Mouse (Mus musculus) C2C12 (cell line): ENCODE results near the gene Tas2r113.

ENCODE experiments used
- CEBPB ChIP-seq: IDR thresholded peaks from one replicate; pipeline ENCODE4 v1.6.1; 2011; ENCODE audit warnings: low read depth, mild to moderate bottlenecking, control low read depth, moderate library complexity
- CTCF ChIP-seq: IDR thresholded peaks from one replicate; pipeline ENCODE4 v1.5.1; 2011; ENCODE audit not compliant: control insufficient read depth, insufficient read depth, insufficient read length
- MAX ChIP-seq: IDR thresholded peaks from one replicate; pipeline ENCODE4 v1.6.1; 2011; ENCODE audit warnings: mild to moderate bottlenecking, control low read depth
- MYOD1 ChIP-seq: IDR thresholded peaks from one replicate; pipeline ENCODE4 v1.6.1; 2011; ENCODE audit warnings: low read depth; ENCODE audit not compliant: control insufficient read depth, insufficient read length
- USF1 ChIP-seq: IDR thresholded peaks from one replicate; pipeline ENCODE4 v1.6.1; 2011; ENCODE audit warnings: low read depth, mild to moderate bottlenecking, control low read depth, moderate library complexity

GRCm38 (mm10) chr6:132855138-132855537 lies 37.7 kb upstream of the Tas2r113 start, which contains the start of gene Tas2r116:
- TF ChIP-seq CTCF (no peak), USF1 (no peak), CEBPB (no peak), MAX (no peak), MYOD1 (no peak)
